16 mouse cellular contexts compared by ENCODE assay signal in the genomic region with DNA sequence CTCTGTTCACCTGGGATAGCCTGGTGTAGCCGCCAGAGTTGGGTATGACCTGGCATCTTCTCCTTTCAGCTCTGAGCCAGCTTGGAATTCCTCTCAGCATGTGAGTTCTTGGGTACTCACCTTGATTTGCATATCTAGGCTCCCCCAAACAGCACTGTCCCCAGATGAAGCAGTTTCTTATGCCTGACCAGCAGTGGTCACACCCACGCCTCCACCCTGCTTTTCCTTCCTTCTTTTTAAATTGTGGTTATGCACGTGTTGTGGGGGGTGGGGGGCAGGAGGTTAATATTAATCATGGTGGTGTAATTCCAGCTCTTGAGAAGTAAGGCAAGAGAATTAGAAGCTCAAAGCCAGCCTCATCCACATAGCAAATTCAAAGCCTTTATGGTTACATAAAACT. TPM values are rescaled to one million over a fixed set of nuclear protein-coding genes. Genes with fewer than 3 reads are reported as not detected.
DNase-seq lines count a peak whose midpoint lies in the region; ATAC-seq and TF ChIP-seq lines count a peak whose summit lies in the region.
"Had no signal": no experiment of that assay in that cellular context is flagged by ENCODE, and none has a peak within 500 bp of the region (broad histone marks: within the 10 kb centered on the region; RNA-seq: fewer than 3 reads in every experiment).

No protein-coding gene starts in this region.

- TF ChIP-seq POLR2A in bone marrow, adult 2 months (IDR thresholded peaks at IDR 0.05; ENCODE audit: borderline replicate concordance, control insufficient read depth, low read depth, low read length): no peak

- no peaks in the 10 kb centered on the region for H3K27me3 ChIP-seq in lung, postnatal 0 days (replicated peaks; ENCODE audit: insufficient read depth, low read length)
- no peaks in the 10 kb centered on the region for H3K27me3 ChIP-seq in liver, embryonic 13.5 days
- H3K27me3 ChIP-seq: lung, embryonic 15.5 days; midbrain, embryonic 13.5 days had no signal

- no peaks in the 10 kb centered on the region for H3K4me1 ChIP-seq in lung, postnatal 0 days (ENCODE audit: insufficient read depth, low read depth, low read length)
- H3K4me1 ChIP-seq in bone marrow, adult 2 months (ENCODE audit: control insufficient read depth, insufficient read depth, low read length): peaks cover 17% of the 10 kb centered on the region
- H3K4me1 ChIP-seq in liver, embryonic 13.5 days (replicated peaks): peaks cover 61% of the 10 kb centered on the region
- H3K4me1 ChIP-seq: lung, embryonic 15.5 days; midbrain, embryonic 13.5 days had no signal

- no peaks in the 10 kb centered on the region for H3K9me3 ChIP-seq in lung, postnatal 0 days (ENCODE audit: low read length)
- no peaks in the 10 kb centered on the region for H3K9me3 ChIP-seq in liver, embryonic 13.5 days (replicated peaks)
- H3K9me3 ChIP-seq: lung, embryonic 15.5 days; midbrain, embryonic 13.5 days had no signal

- no peak for TF ChIP-seq EP300 in lung, postnatal 0 days (IDR thresholded peaks at IDR 0.05)

- no peak overlapping the region for H3K27ac ChIP-seq in lung, postnatal 0 days (ENCODE audit: low read length)
- H3K27ac ChIP-seq in bone marrow, adult 2 months (ENCODE audit: control insufficient read depth, insufficient read depth, low read depth, low read length, poor library complexity): peak overlapping the region; percentile 14; the same call in 1 of the 2 replicates
- H3K27ac ChIP-seq in liver, embryonic 13.5 days: peak overlapping the region; percentile 99
- H3K27ac ChIP-seq: hindbrain, postnatal 0 days; lung, embryonic 15.5 days; midbrain, embryonic 13.5 days had no signal

- whole genome bisulfite sequencing in lung, postnatal 0 days: 76% methylated on average over 3 of the region's 3 CpGs
- 27% methylated on average over 3 of the region's 3 CpGs for WGBS in bone marrow, adult 2 months
- WGBS in liver, embryonic 13.5 days (ENCODE audit: insufficient replicate concordance): 23% methylated on average over 3 of the region's 3 CpGs

- H3K36me3 ChIP-seq in lung, postnatal 0 days (ENCODE audit: insufficient read depth, low read length): peaks cover 14% of the 10 kb centered on the region; the same call in 1 of the 2 replicates
- peaks cover 85% of the 10 kb centered on the region for H3K36me3 ChIP-seq in liver, embryonic 13.5 days

- no peak overlapping the region for H3K4me2 ChIP-seq in lung, postnatal 0 days (replicated peaks; ENCODE audit: low read depth, low read length)
- peak overlapping the region; percentile 46 for H3K4me2 ChIP-seq in liver, embryonic 13.5 days
- H3K4me2 ChIP-seq: lung, embryonic 15.5 days; midbrain, embryonic 13.5 days had no signal

- H3K9ac ChIP-seq in lung, postnatal 0 days (replicated peaks; ENCODE audit: low read depth): no peak overlapping the region
- peak overlapping the region; percentile 74 for H3K9ac ChIP-seq in liver, embryonic 13.5 days
- H3K9ac ChIP-seq: lung, embryonic 15.5 days; midbrain, embryonic 13.5 days had no signal

- no peak overlapping the region for H3K4me3 ChIP-seq in lung, postnatal 0 days (ENCODE audit: low read depth, low read length)
- H3K4me3 ChIP-seq in bone marrow, adult 2 months (replicated peaks; ENCODE audit: control insufficient read depth, low read depth, low read length): no peak overlapping the region
- no peak overlapping the region for H3K4me3 ChIP-seq in liver, embryonic 13.5 days (replicated peaks)
- H3K4me3 ChIP-seq: lung, embryonic 15.5 days; midbrain, embryonic 13.5 days had no signal

- no peak for TF ChIP-seq CTCF in lung, postnatal 0 days (IDR thresholded peaks at IDR 0.05)
- no peak for TF ChIP-seq CTCF in bone marrow, adult 2 months (IDR thresholded peaks at IDR 0.05; ENCODE audit: control insufficient read depth, insufficient read depth, low read length)

- peak; percentile 30 for DNase-seq in lung, postnatal 25 days (ENCODE audit: low spot score)
- no peak for DNase-seq in lung, postnatal 0 days (ENCODE audit: low spot score)
- DNase-seq in liver, embryonic 13.5 days: peak; percentile 41
- DNase-seq in kidney, postnatal 14 days: no peak
- DNase-seq in right cerebral cortex, postnatal 10 days (ENCODE audit: low spot score in 2 of 2): no peak
- DNase-seq in cerebellum, adult 9-11 months: no peak
- DNase-seq: cerebellum, adult 18-20 months; heart, postnatal 14 days; kidney, adult 9 months; left cerebral cortex, postnatal 4 days had no signal

- no peak for ATAC-seq in lung, postnatal 0 days
- ATAC-seq in liver, embryonic 13.5 days (ENCODE audit: low read depth): peak; percentile 53
- ATAC-seq in monocyte, adult 5-6 weeks (replicated peaks; ENCODE audit: insufficient number of reproducible peaks, low FRiP score, low TSS enrichment, poor library complexity, severe bottlenecking): peak; percentile 76
- ATAC-seq: activated CD4-positive, CD25-positive, alpha-beta regulatory T cell, adult 4 months; hindbrain, postnatal 0 days; midbrain, embryonic 13.5 days had no signal

RNA-seq across cellular contexts. Expression of a gene that starts 26.0 kb away (rescaled TPM):
- 31.0 and 33.3 TPM in 2 replicates for polyA plus RNA-seq in lung, postnatal 0 days (2015; fragmentation: Nextera tagmentation; extraction: Ambion mirVana)
- polyA plus RNA-seq in bone marrow, adult 2 months (2011; ENCODE audit: insufficient read depth, insufficient read length, low replicate concordance, missing spikeins): 16.4 and 23.6 TPM in 2 replicates
- polyA plus RNA-seq in liver, embryonic 13.5 days (2015; fragmentation: Nextera tagmentation; extraction: Ambion mirVana): 7.8 and 8.1 TPM in 2 replicates
- 7.5 to 11.4 TPM (median 10.5 TPM) in 3 replicates for total RNA-seq in monocyte, adult 5-6 weeks (2017)

RNA-seq across cellular contexts. Expression of a gene that starts 29.3 kb away (rescaled TPM):
- polyA plus RNA-seq in lung, postnatal 0 days (2015; fragmentation: Nextera tagmentation; extraction: Ambion mirVana): 23.0 and 24.9 TPM in 2 replicates
- 50.8 and 79.8 TPM in 2 replicates for polyA plus RNA-seq in bone marrow, adult 2 months (2011; ENCODE audit: insufficient read depth, insufficient read length, low replicate concordance, missing spikeins)
- 58.3 and 66.6 TPM in 2 replicates for polyA plus RNA-seq in liver, embryonic 13.5 days (2015; fragmentation: Nextera tagmentation; extraction: Ambion mirVana)
- 20.1 to 46.9 TPM (median 23.0 TPM) in 3 replicates for total RNA-seq in monocyte, adult 5-6 weeks (2017)

RNA-seq across cellular contexts. Expression of a gene that starts 33.2 kb away (rescaled TPM):
- 18.0 TPM in 2 replicates for polyA plus RNA-seq in lung, postnatal 0 days (2015; fragmentation: Nextera tagmentation; extraction: Ambion mirVana)
- polyA plus RNA-seq in bone marrow, adult 2 months (2011; ENCODE audit: insufficient read depth, insufficient read length, low replicate concordance, missing spikeins): 1.9 and 2.8 TPM in 2 replicates
- polyA plus RNA-seq in liver, embryonic 13.5 days (2015; fragmentation: Nextera tagmentation; extraction: Ambion mirVana): 5.4 and 6.2 TPM in 2 replicates
- total RNA-seq in monocyte, adult 5-6 weeks (2017): 6.7 to 8.8 TPM (median 7.8 TPM) in 3 replicates

RNA-seq across cellular contexts. Expression of a gene that starts 45.8 kb away (rescaled TPM):
- 13.4 and 13.7 TPM in 2 replicates for polyA plus RNA-seq in lung, postnatal 0 days (2015; fragmentation: Nextera tagmentation; extraction: Ambion mirVana)
- polyA plus RNA-seq in bone marrow, adult 2 months (2011; ENCODE audit: insufficient read depth, insufficient read length, low replicate concordance, missing spikeins): 3.5 and 6.6 TPM in 2 replicates
- polyA plus RNA-seq in liver, embryonic 13.5 days (2015; fragmentation: Nextera tagmentation; extraction: Ambion mirVana): 6.0 and 6.5 TPM in 2 replicates
- 7.1 to 11.1 TPM (median 9.6 TPM) in 3 replicates for total RNA-seq in monocyte, adult 5-6 weeks (2017)

Comparison
In these comparisons a context has a peak if more than half of its experiments do, and no peak if none do; other contexts are left out.
1. DNase-seq: peak in lung, postnatal 25 days (single experiment) and liver, embryonic 13.5 days (single experiment); none in lung, postnatal 0 days (single experiment), kidney, postnatal 14 days (single experiment), right cerebral cortex, postnatal 10 days (0 of 2) and cerebellum, adult 9-11 months (single experiment).